Mouse (Mus musculus) 416B (cell line): ENCODE results near the gene Elp4.

ENCODE experiments used
- DNase-seq: peaks from one replicate; pipeline ENCODE4 v3.0.0; 2011; ENCODE audit warnings: low read depth

Elp4 gene

GRCm38 (mm10) chr2:105903896-105904756, at the start of gene Elp4, which contains the start of gene Immp1l:
Elp4 (minus strand) TSS chr2:105904564.
Immp1l (plus strand) TSS chr2:105904638.
- DNase-seq: peak; percentile 97

GRCm38 (mm10) chr2:105953862-105954261, 49.5 kb upstream of the Elp4 start:
- no peak for DNase-seq

GRCm38 (mm10) chr2:105951350-105951940, 47.1 kb upstream of the Elp4 start:
- no peak for DNase-seq

- no peak for DNase-seq
Measured at GRCm38 (mm10) chr2:105950131-105950530, 45.8 kb upstream of the Elp4 start.

- no peak for DNase-seq
Measured at GRCm38 (mm10) chr2:105917623-105918346, 13.4 kb upstream of the Elp4 start.

GRCm38 (mm10) chr2:105916671-105917070, 12.3 kb upstream of the Elp4 start:
- DNase-seq: peak; percentile 62

- DNase-seq: no peak
Measured at GRCm38 (mm10) chr2:105913655-105914366, 9.4 kb upstream of the Elp4 start.

GRCm38 (mm10) chr2:105910611-105911010, 6.2 kb upstream of the Elp4 start:
- no peak for DNase-seq

- DNase-seq: peak; percentile 73
Measured at GRCm38 (mm10) chr2:105908351-105908750, 4.0 kb upstream of the Elp4 start.

GRCm38 (mm10) chr2:105904757-105905146, 388 bp upstream of the Elp4 start:
- DNase-seq: no peak

- DNase-seq: no peak
Measured at GRCm38 (mm10) chr2:105890816-105891215, 13.5 kb downstream of the Elp4 start.

GRCm38 (mm10) chr2:105873403-105873802, 31.0 kb downstream of the Elp4 start:
- DNase-seq: no peak

- DNase-seq: no peak
Measured at GRCm38 (mm10) chr2:105854740-105855139, 49.6 kb downstream of the Elp4 start.

GRCm38 (mm10) chr2:105852971-105853370, 51.4 kb downstream of the Elp4 start:
- no peak for DNase-seq

- no peak for DNase-seq
Measured at GRCm38 (mm10) chr2:105851714-105852293, 52.6 kb downstream of the Elp4 start.

GRCm38 (mm10) chr2:105843151-105843550, 61.2 kb downstream of the Elp4 start:
- DNase-seq: no peak

- DNase-seq: no peak
Measured at GRCm38 (mm10) chr2:105817965-105818364, 86.4 kb downstream of the Elp4 start.

- DNase-seq: no peak
Measured at GRCm38 (mm10) chr2:105815170-105815569, 89.2 kb downstream of the Elp4 start.

GRCm38 (mm10) chr2:105813041-105813440, 91.3 kb downstream of the Elp4 start:
- no peak for DNase-seq

- no peak for DNase-seq
Measured at GRCm38 (mm10) chr2:105810286-105810685, 94.1 kb downstream of the Elp4 start.

- no peak for DNase-seq
Measured at GRCm38 (mm10) chr2:105806571-105806970, 97.8 kb downstream of the Elp4 start.

- no peak for DNase-seq
Measured at GRCm38 (mm10) chr2:105806047-105806446, 98.3 kb downstream of the Elp4 start.
